In the genomic region with DNA sequence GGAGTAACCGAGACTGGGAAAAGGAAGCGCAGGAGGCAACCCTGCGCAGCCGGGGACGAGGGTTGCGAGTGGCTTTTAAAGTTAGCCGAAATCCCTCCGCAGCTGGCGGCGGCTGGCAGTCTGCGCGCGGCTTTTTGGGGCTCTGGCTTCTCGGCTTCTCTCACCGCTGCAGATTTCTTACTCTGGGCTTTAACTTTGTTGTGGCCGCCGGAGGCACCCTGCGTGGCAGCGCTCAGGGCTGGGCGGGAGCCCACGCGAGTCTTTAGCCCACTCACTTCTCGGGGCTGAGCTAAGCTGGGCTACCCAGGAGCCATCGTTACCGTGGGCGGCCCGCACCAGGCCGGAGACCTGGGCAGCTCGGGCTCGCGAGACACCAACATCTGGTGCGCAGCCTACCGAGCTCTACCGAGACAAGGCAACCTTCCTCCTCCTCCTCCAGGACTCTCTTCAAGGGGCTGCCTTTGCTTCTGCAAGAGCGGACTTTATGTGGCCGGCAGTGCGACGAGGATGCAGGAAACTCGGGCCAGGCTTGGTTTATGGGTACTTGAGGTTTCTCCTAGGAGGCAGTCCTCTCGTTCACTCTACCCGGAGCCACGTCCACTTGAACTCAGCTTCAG, we compare ENCODE assay signal across 9 mouse cellular contexts. TPM values are rescaled to one million over a fixed set of nuclear protein-coding genes. Genes with fewer than 3 reads are reported as not detected.
DNase-seq lines count a peak whose midpoint lies in the region; ATAC-seq and TF ChIP-seq lines count a peak whose summit lies in the region.
"Had no signal": no experiment of that assay in that cellular context is flagged by ENCODE, and none has a peak within 500 bp of the region (broad histone marks: within the 10 kb centered on the region; RNA-seq: fewer than 3 reads in every experiment).

No protein-coding gene starts in this region.

- 0 out of 2 replicates have a peak, but pooled peaks cover 6% of the 10 kb centered on the region for H3K4me1 ChIP-seq in kidney, postnatal 0 days (replicated peaks; ENCODE audit: insufficient read depth, low read length)
- peaks cover 12% of the 10 kb centered on the region for H3K4me1 ChIP-seq in embryonic facial prominence, embryonic 11.5 days (ENCODE audit: control insufficient read depth, insufficient read depth, low read length)
- H3K4me1 ChIP-seq in hindbrain, embryonic 12.5 days, result peaks cover 78% of the 10 kb centered on the region
- peaks cover 35% of the 10 kb centered on the region for H3K4me1 ChIP-seq in neural tube, embryonic 11.5 days (ENCODE audit: control insufficient read depth, insufficient read depth, low read length)
- no peaks in the 10 kb centered on the region for H3K4me1 ChIP-seq in lung, postnatal 0 days (ENCODE audit: insufficient read depth, low read depth, low read length)

- TF ChIP-seq EP300 in lung, postnatal 0 days (IDR thresholded peaks at IDR 0.05), result no peak

- peak overlapping the region; percentile 52 for H3K4me2 ChIP-seq in kidney, postnatal 0 days (ENCODE audit: low read length)
- peak overlapping the region; percentile 76 for H3K4me2 ChIP-seq in embryonic facial prominence, embryonic 11.5 days (ENCODE audit: low read depth, low read length)
- H3K4me2 ChIP-seq in hindbrain, embryonic 12.5 days (replicated peaks), result peak overlapping the region; percentile 84
- H3K4me2 ChIP-seq in neural tube, embryonic 11.5 days (ENCODE audit: low read depth), result peak overlapping the region; percentile 80
- H3K4me2 ChIP-seq in lung, postnatal 0 days (replicated peaks; ENCODE audit: low read depth, low read length), result no peak overlapping the region

- H3K36me3 ChIP-seq in kidney, postnatal 0 days (ENCODE audit: insufficient read depth, low read length), result no peaks in the 10 kb centered on the region
- H3K36me3 ChIP-seq in embryonic facial prominence, embryonic 11.5 days (replicated peaks; ENCODE audit: control insufficient read depth, insufficient read depth, low read depth, low read length), result no peaks in the 10 kb centered on the region
- H3K36me3 ChIP-seq in hindbrain, embryonic 12.5 days, result no peaks in the 10 kb centered on the region
- no peaks in the 10 kb centered on the region for H3K36me3 ChIP-seq in neural tube, embryonic 11.5 days (ENCODE audit: control insufficient read depth, insufficient read depth, low read length)
- H3K36me3 ChIP-seq in lung, postnatal 0 days (ENCODE audit: insufficient read depth, low read length), result no peaks in the 10 kb centered on the region

- DNase-seq in kidney, postnatal 0 days (ENCODE audit: low spot score), result no peak
- DNase-seq in kidney, postnatal 10 days, result no peak
- DNase-seq in embryonic facial prominence, embryonic 11.5 days (ENCODE audit: low spot score), result peak; percentile 37
- DNase-seq in neural tube, embryonic 11.5 days (ENCODE audit: low spot score), result peak; percentile 47
- no peak for DNase-seq in retina, embryonic 14.5 days (ENCODE audit: low spot score)
- no peak for DNase-seq in lung, postnatal 0 days (ENCODE audit: low spot score)
- DNase-seq in gastrocnemius, postnatal 25 days, result no peak

- 1% methylated on average over 42 of the region's 42 CpGs for WGBS in kidney, postnatal 0 days
- under 1% methylated on average over 42 of the region's 42 CpGs for WGBS in embryonic facial prominence, embryonic 11.5 days
- under 1% methylated on average over 42 of the region's 42 CpGs for WGBS in hindbrain, embryonic 12.5 days
- WGBS in neural tube, embryonic 11.5 days, result under 1% methylated on average over 42 of the region's 42 CpGs
- WGBS in lung, postnatal 0 days, result 1% methylated on average over 42 of the region's 42 CpGs

- TF ChIP-seq CTCF in kidney, postnatal 0 days (IDR thresholded peaks at IDR 0.05; ENCODE audit: low read depth), result no peak
- TF ChIP-seq CTCF in lung, postnatal 0 days (IDR thresholded peaks at IDR 0.05), result no peak

- ATAC-seq in kidney, postnatal 0 days (replicated peaks; ENCODE audit: low FRiP score, low read depth), result no peak
- ATAC-seq in embryonic facial prominence, embryonic 11.5 days (replicated peaks; ENCODE audit: insufficient number of reproducible peaks, low FRiP score, low TSS enrichment, low read depth), result no peak
- ATAC-seq in hindbrain, embryonic 12.5 days (ENCODE audit: low FRiP score), result no peak
- no peak for ATAC-seq in neural tube, embryonic 11.5 days (ENCODE audit: insufficient read depth, low FRiP score, low TSS enrichment)
- no peak for ATAC-seq in lung, postnatal 0 days

- H3K9me3 ChIP-seq in kidney, postnatal 0 days (replicated peaks; ENCODE audit: low read length), result no peaks in the 10 kb centered on the region
- H3K9me3 ChIP-seq in embryonic facial prominence, embryonic 11.5 days (replicated peaks; ENCODE audit: control insufficient read depth, low read length), result no peaks in the 10 kb centered on the region
- no peaks in the 10 kb centered on the region for H3K9me3 ChIP-seq in hindbrain, embryonic 12.5 days (replicated peaks)
- H3K9me3 ChIP-seq in neural tube, embryonic 11.5 days (ENCODE audit: control insufficient read depth, low read length), result no peaks in the 10 kb centered on the region
- H3K9me3 ChIP-seq in lung, postnatal 0 days (ENCODE audit: low read length), result no peaks in the 10 kb centered on the region

- H3K27ac ChIP-seq in kidney, postnatal 0 days, result no peak overlapping the region
- no peak overlapping the region for H3K27ac ChIP-seq in embryonic facial prominence, embryonic 11.5 days (replicated peaks; ENCODE audit: low read depth, low read length)
- peak overlapping the region; percentile 94 for H3K27ac ChIP-seq in hindbrain, embryonic 12.5 days
- H3K27ac ChIP-seq in neural tube, embryonic 11.5 days (ENCODE audit: low read depth, low read length), result no peak overlapping the region
- no peak overlapping the region for H3K27ac ChIP-seq in lung, postnatal 0 days (ENCODE audit: low read length)

- no peak overlapping the region for H3K9ac ChIP-seq in kidney, postnatal 0 days (ENCODE audit: low read depth, low read length)
- no peak overlapping the region for H3K9ac ChIP-seq in embryonic facial prominence, embryonic 11.5 days (replicated peaks; ENCODE audit: low read length)
- peak overlapping the region; percentile 84 for H3K9ac ChIP-seq in hindbrain, embryonic 12.5 days
- H3K9ac ChIP-seq in neural tube, embryonic 11.5 days (ENCODE audit: low read length), result peak overlapping the region; percentile 61
- H3K9ac ChIP-seq in lung, postnatal 0 days (replicated peaks; ENCODE audit: low read depth), result no peak overlapping the region

- H3K4me3 ChIP-seq in kidney, postnatal 0 days (replicated peaks; ENCODE audit: low read depth, low read length), result 0 out of 2 replicates have a peak overlapping the region, but pooled peaks have one; percentile 11
- peak overlapping the region; percentile 35 for H3K4me3 ChIP-seq in embryonic facial prominence, embryonic 11.5 days (ENCODE audit: low read depth, low read length)
- peak overlapping the region; percentile 62 for H3K4me3 ChIP-seq in hindbrain, embryonic 12.5 days
- peak overlapping the region; percentile 46 for H3K4me3 ChIP-seq in neural tube, embryonic 11.5 days (ENCODE audit: low read depth, low read length)
- no peak overlapping the region for H3K4me3 ChIP-seq in lung, postnatal 0 days (ENCODE audit: low read depth, low read length)

- H3K27me3 ChIP-seq in kidney, postnatal 0 days (ENCODE audit: insufficient read depth, low read length), result peaks cover 89% of the 10 kb centered on the region
- H3K27me3 ChIP-seq in embryonic facial prominence, embryonic 11.5 days (ENCODE audit: control insufficient read depth, insufficient read depth, low read length), result peaks cover 98% of the 10 kb centered on the region
- peaks cover 94% of the 10 kb centered on the region for H3K27me3 ChIP-seq in hindbrain, embryonic 12.5 days
- H3K27me3 ChIP-seq in neural tube, embryonic 11.5 days (ENCODE audit: control insufficient read depth, insufficient read depth, low read length), result peaks cover 83% of the 10 kb centered on the region
- peaks cover 72% of the 10 kb centered on the region for H3K27me3 ChIP-seq in lung, postnatal 0 days (replicated peaks; ENCODE audit: insufficient read depth, low read length)

RNA-seq across cellular contexts. Expression of a gene that starts 1.1 kb away (rescaled TPM):
- 0.01 and 0.04 TPM in 2 replicates for polyA plus RNA-seq in kidney, postnatal 0 days (2015; fragmentation: Nextera tagmentation; extraction: Ambion mirVana)
- polyA plus RNA-seq in embryonic facial prominence, embryonic 11.5 days (2014; fragmentation: Nextera tagmentation; extraction: Ambion mirVana), result 0.15 and 0.45 TPM in 2 replicates
- 3.7 and 3.8 TPM in 2 replicates for polyA plus RNA-seq in hindbrain, embryonic 12.5 days (2016; fragmentation: Nextera tagmentation; extraction: Ambion mirVana)
- 1.3 and 1.4 TPM in 2 replicates for polyA plus RNA-seq in neural tube, embryonic 11.5 days (2014; fragmentation: Nextera tagmentation; extraction: Ambion mirVana)
- polyA plus RNA-seq in lung, postnatal 0 days (2015; fragmentation: Nextera tagmentation; extraction: Ambion mirVana), result not detected in 2 replicates
- total RNA-seq in gastrocnemius, postnatal 25 days (2021), result under 1 TPM; 0.08 to 0.13 TPM
- total RNA-seq: liver, adult 2 months had no signal

Comparison
In these comparisons a context has a peak if more than half of its experiments do, and no peak if none do; other contexts are left out.
1. DNase-seq: peak in embryonic facial prominence, embryonic 11.5 days (single experiment) and neural tube, embryonic 11.5 days (single experiment); none in kidney, postnatal 0 days (single experiment), kidney, postnatal 10 days (single experiment), retina, embryonic 14.5 days (single experiment), lung, postnatal 0 days (single experiment) and gastrocnemius, postnatal 25 days (single experiment).
2. H3K9ac ChIP-seq: peak in hindbrain, embryonic 12.5 days (single experiment) and neural tube, embryonic 11.5 days (single experiment); none in kidney, postnatal 0 days (single experiment), embryonic facial prominence, embryonic 11.5 days (single experiment) and lung, postnatal 0 days (single experiment).